Mouse (Mus musculus) MEL (cell line): Measurements from ENCODE around the gene Itsn2. TPM values are rescaled to one million over a fixed set of nuclear protein-coding genes. Genes with fewer than 3 reads are reported as not detected.
"Not testable (repeated sequence)": the region's sequence is repeated elsewhere in the genome, so short reads cannot be mapped to it uniquely, and the experiment has no call there.

Experiments
- DNase-seq: peaks from one replicate; pipeline ENCODE4 v3.0.0; 2011; ENCODE audit warnings: low read depth, low spot score
- H3K27ac ChIP-seq: 2 replicates; pipeline ENCODE4 v1.5.1; 2012; ENCODE audit warnings: low read depth, mild to moderate bottlenecking, control low read depth, low read length, moderate library complexity; ENCODE audit not compliant: control insufficient read depth
- H3K27me3 ChIP-seq, 2 experiments: fragments of 150-350 bp in 1 of 2; sonication (generic) in 1 of 2; 2 replicates each; pipeline ENCODE4 v1.6.1; 2012; ENCODE audit warnings: low read length in 2 of 2, mild to moderate bottlenecking in 2 of 2, improper control_type of control experiment in 1 of 2, moderate library complexity in 1 of 2; ENCODE audit not compliant: insufficient read depth in 2 of 2, control insufficient read depth in 1 of 2
- H3K36me3 ChIP-seq, 2 experiments: 2 replicates each; pipeline ENCODE4 v1.6.1; 2012 to 2014; ENCODE audit warnings: low read length in 2 of 2, improper control_type of control experiment in 1 of 2, inconsistent platforms in 1 of 2, mild to moderate bottlenecking in 1 of 2; ENCODE audit not compliant: insufficient read depth in 2 of 2, control insufficient read depth in 1 of 2
- H3K4me1 ChIP-seq, 2 experiments: fragments of 150-350 bp in 1 of 2; sonication (generic) in 1 of 2; 2 replicates each; pipeline ENCODE4 v1.6.1; 2012; ENCODE audit warnings: low read length in 2 of 2, improper control_type of control experiment in 1 of 2, mild to moderate bottlenecking in 1 of 2; ENCODE audit not compliant: insufficient read depth in 2 of 2, control insufficient read depth in 1 of 2
- H3K4me3 ChIP-seq, 2 experiments: fragments of 150-350 bp in 1 of 2; sonication (generic) in 1 of 2; 2 replicates each; pipeline ENCODE4 v1.5.1; 2012; ENCODE audit warnings: low read depth in 2 of 2, low read length in 2 of 2, mild to moderate bottlenecking in 2 of 2, moderate library complexity in 2 of 2, control low read depth in 1 of 2, improper control_type of control experiment in 1 of 2; ENCODE audit not compliant: control insufficient read depth in 1 of 2, insufficient read depth in 1 of 2
- H3K79me2 ChIP-seq: 2 replicates; pipeline ENCODE4 v1.6.1; 2012; ENCODE audit warnings: mild to moderate bottlenecking, low read length, moderate library complexity; ENCODE audit not compliant: control insufficient read depth, poor library complexity, insufficient read depth
- H3K9ac ChIP-seq: 2 replicates; pipeline ENCODE4 v1.6.1; 2012; ENCODE audit warnings: low read depth, mild to moderate bottlenecking, control low read depth, low read length, moderate library complexity; ENCODE audit not compliant: control insufficient read depth, poor library complexity, severe bottlenecking
- H3K9me3 ChIP-seq: fragments of 150-350 bp; sonication (generic); replicated peaks from 2 replicates; pipeline ENCODE4 v1.6.1; 2012; ENCODE audit warnings: mild to moderate bottlenecking, low read length, improper control_type of control experiment, moderate library complexity; ENCODE audit not compliant: insufficient read depth
- BHLHE40 ChIP-seq: IDR thresholded peaks from 2 replicates; pipeline ENCODE4 v1.6.1; 2012; ENCODE audit warnings: low read depth, mild to moderate bottlenecking, inconsistent platforms, low read length, improper control_type of control experiment, borderline replicate concordance
- CHD1 ChIP-seq: IDR thresholded peaks from 2 replicates; pipeline ENCODE4 v1.6.1; 2012; ENCODE audit warnings: low read depth, mild to moderate bottlenecking, inconsistent platforms, low read length, improper control_type of control experiment
- ELF1 ChIP-seq: IDR thresholded peaks from 2 replicates; pipeline ENCODE4 v1.6.1; 2014; ENCODE audit warnings: low read depth, mild to moderate bottlenecking, inconsistent platforms, low read length, improper control_type of control experiment, moderate library complexity
- ETS1 ChIP-seq: IDR thresholded peaks from 2 replicates; pipeline ENCODE4 v1.6.1; 2012; ENCODE audit warnings: low read depth, mild to moderate bottlenecking, inconsistent platforms, low read length, improper control_type of control experiment, moderate library complexity
- GABPA ChIP-seq: IDR thresholded peaks from 2 replicates; pipeline ENCODE4 v1.6.1; 2012; ENCODE audit warnings: low read depth, mild to moderate bottlenecking, inconsistent platforms, low read length, improper control_type of control experiment, moderate library complexity
- HCFC1 ChIP-seq: IDR thresholded peaks from 2 replicates; pipeline ENCODE4 v1.6.1; 2012; ENCODE audit warnings: low read depth, mild to moderate bottlenecking, inconsistent platforms, low read length, improper control_type of control experiment, moderate library complexity
- KAT2A ChIP-seq: conservative IDR thresholded peaks from 2 replicates; pipeline ENCODE4 v1.6.1; 2012; ENCODE audit warnings: low read depth, low read length, improper control_type of control experiment, inconsistent platforms
- MYC ChIP-seq: IDR thresholded peaks from 2 replicates; pipeline ENCODE4 v1.6.1; 2011; ENCODE audit warnings: low read depth, mild to moderate bottlenecking, low read length, improper control_type of control experiment, moderate library complexity
- NRF1 ChIP-seq: IDR thresholded peaks from 2 replicates; pipeline ENCODE4 v1.6.1; 2014; ENCODE audit warnings: low read depth, mild to moderate bottlenecking, inconsistent platforms, low read length, improper control_type of control experiment, moderate library complexity; ENCODE audit not compliant: poor library complexity, insufficient read depth, severe bottlenecking
- RAD21 ChIP-seq: IDR thresholded peaks from 2 replicates; pipeline ENCODE4 v1.6.1; 2011; ENCODE audit warnings: mild to moderate bottlenecking, low read depth, low read length, improper control_type of control experiment
- SMC3 ChIP-seq: IDR thresholded peaks from 2 replicates; pipeline ENCODE4 v1.6.1; 2011; ENCODE audit warnings: low read depth, low read length, improper control_type of control experiment
- TBP ChIP-seq: IDR thresholded peaks from 2 replicates; pipeline ENCODE4 v1.8.0; 2011; ENCODE audit warnings: low read depth, low read length, improper control_type of control experiment
- UBTF ChIP-seq: IDR thresholded peaks from 2 replicates; pipeline ENCODE4 v1.6.1; 2012; ENCODE audit warnings: low read depth, mild to moderate bottlenecking, inconsistent platforms, low read length, improper control_type of control experiment, moderate library complexity, borderline replicate concordance; ENCODE audit not compliant: insufficient read depth
- USF1 ChIP-seq: IDR thresholded peaks from 2 replicates; pipeline ENCODE4 v1.6.1; 2014; ENCODE audit warnings: low read depth, mild to moderate bottlenecking, inconsistent platforms, low read length, improper control_type of control experiment, moderate library complexity
- USF2 ChIP-seq, 2 experiments: IDR thresholded peaks; 2 replicates each; pipeline ENCODE4 v1.6.1; 2011 to 2012; ENCODE audit warnings: improper control_type of control experiment in 2 of 2, low read length in 2 of 2, borderline replicate concordance in 1 of 2, inconsistent platforms in 1 of 2, low read depth in 1 of 2, mild to moderate bottlenecking in 1 of 2; ENCODE audit not compliant: insufficient read depth in 1 of 2
- ZKSCAN1 ChIP-seq: IDR thresholded peaks from 2 replicates; pipeline ENCODE4 v1.6.1; 2012; ENCODE audit warnings: low read depth, mild to moderate bottlenecking, inconsistent platforms, low read length, improper control_type of control experiment, moderate library complexity
- ZNF384 ChIP-seq: IDR thresholded peaks from 2 replicates; pipeline ENCODE4 v1.6.1; 2012; ENCODE audit warnings: low read depth, mild to moderate bottlenecking, inconsistent platforms, low read length, improper control_type of control experiment
- polyA plus RNA-seq, 2 experiments: library from polyadenylated mRNA; stranded (reverse) in 1 of 2; unstranded in 1 of 2; fragments of >175 nt in 1 of 2; fragments of >200 nt in 1 of 2; gene quantifications; 2 replicates each; pipeline versions ENCODE4 v1.2.1 to v1.2.4; 2012; ENCODE audit warnings: low replicate concordance in 2 of 2, low read depth in 1 of 2; ENCODE audit not compliant: insufficient read length in 2 of 2, insufficient read depth in 1 of 2, missing spikeins in 1 of 2
- total RNA-seq: library from RNA; depleted of rRNA; stranded (reverse); fragments of 300-350 nt; gene quantifications from 2 replicates; pipeline ENCODE4 v1.2.3, GENCODE M21; 2012

Gene Itsn2
- total and polyA plus RNA-seq, 3 experiments = 40.1 to 218 (median 47.5) TPM

DNA sequence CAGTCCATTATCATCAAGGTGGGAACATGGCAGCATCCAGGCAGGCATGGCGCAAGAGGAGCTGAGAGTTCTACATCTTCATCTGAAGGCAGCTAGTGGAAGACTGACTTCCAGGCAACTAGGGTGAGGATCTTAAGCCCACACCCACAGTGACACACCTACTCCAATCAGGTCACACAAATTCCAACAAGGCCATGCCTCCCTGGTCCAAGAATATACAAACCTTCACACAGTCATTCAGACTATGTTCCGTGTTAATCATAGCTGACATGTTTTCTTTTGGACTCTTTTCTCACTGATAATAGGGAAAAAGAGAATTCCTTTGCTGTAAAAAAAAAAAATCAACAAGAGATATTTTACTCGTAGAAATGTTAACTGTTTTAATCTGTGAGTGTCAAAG, 38.7 kb upstream of the Itsn2 start:
- H3K4me3 ChIP-seq, H3K27ac ChIP-seq, DNase-seq, H3K9ac ChIP-seq, H3K4me1 ChIP-seq, H3K36me3 ChIP-seq, H3K79me2 ChIP-seq, H3K9me3 ChIP-seq, H3K27me3 ChIP-seq: not testable (repeated sequence)

GRCm38 (mm10) chr12:4555451-4555850, 37.0 kb upstream of the Itsn2 start:
- H3K9ac ChIP-seq = no peak overlapping the region

DNA sequence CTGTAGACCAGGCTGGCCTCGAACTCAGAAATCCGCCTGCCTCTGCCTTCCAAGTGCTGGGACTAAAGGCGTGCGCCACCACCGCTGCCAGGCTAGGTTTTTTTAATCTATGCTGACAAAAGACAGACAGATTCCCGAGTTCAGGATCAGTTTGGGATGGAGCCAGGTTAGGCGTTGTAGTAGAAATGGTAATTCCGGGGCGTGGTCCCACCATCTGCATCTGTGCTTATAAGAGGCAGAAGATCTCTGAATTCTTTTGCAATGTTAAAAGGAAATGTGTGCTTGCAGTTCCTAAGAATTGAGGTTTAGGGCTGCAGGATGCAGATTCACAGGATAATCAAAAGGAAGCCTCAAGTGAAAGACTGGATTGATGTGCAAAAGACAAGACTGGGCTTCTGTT, 35.5 kb upstream of the Itsn2 start:
- no peak overlapping the region for H3K4me3 ChIP-seq
- H3K4me1 ChIP-seq = no peaks in the 10 kb centered on the region
- no peaks in the 10 kb centered on the region for H3K36me3 ChIP-seq
- no peak overlapping the region for H3K9ac ChIP-seq
- H3K9me3 ChIP-seq = no peaks in the 10 kb centered on the region
- H3K27ac ChIP-seq = no peak overlapping the region
- TF ChIP-seq ZKSCAN1 = no peak
- no peak for TF ChIP-seq USF1
- no peak for TF ChIP-seq CHD1
- no peak for TF ChIP-seq BHLHE40
- TF ChIP-seq MYC = no peak
- no peak for TF ChIP-seq TBP
- TF ChIP-seq ELF1 = no peak
- TF ChIP-seq SMC3 = no peak
- no peak for TF ChIP-seq KAT2A
- TF ChIP-seq ZNF384 = no peak
- TF ChIP-seq GABPA = no peak
- no peak for TF ChIP-seq HCFC1
- H3K27me3 ChIP-seq = no peaks in the 10 kb centered on the region
- no peaks in the 10 kb centered on the region for H3K79me2 ChIP-seq
- DNase-seq = no peak

More at GRCm38 (mm10) chr12:4555451-4555850, 37.0 kb upstream of the Itsn2 start:
- H3K79me2 ChIP-seq = no peaks in the 10 kb centered on the region
- no peaks in the 10 kb centered on the region for H3K36me3 ChIP-seq
- H3K4me3 ChIP-seq = no peak overlapping the region
- no peaks in the 10 kb centered on the region for H3K4me1 ChIP-seq
- H3K9me3 ChIP-seq = no peaks in the 10 kb centered on the region
- H3K27ac ChIP-seq = no peak overlapping the region
- no peaks in the 10 kb centered on the region for H3K27me3 ChIP-seq
- TF ChIP-seq RAD21 = no peak
- no peak for TF ChIP-seq ETS1
- no peak for TF ChIP-seq SMC3
- TF ChIP-seq NRF1 = no peak
- no peak for TF ChIP-seq USF2 (IDR thresholded peaks at IDR 0.05; ENCODE audit: borderline replicate concordance in 1 of 2, insufficient read depth in 1 of 2, low read depth in 1 of 2, low read length in 2 of 2)
- TF ChIP-seq BHLHE40 = no peak
- TF ChIP-seq UBTF = no peak
- DNase-seq = no peak
